Comparison of ENCODE assay signal across 27 mouse cellular contexts in genomic region chr5:51156901-51157300, GRCm38 (mm10).
"Had no signal": no experiment of that assay in that cellular context is flagged by ENCODE, and none has a peak within 500 bp of the region (broad histone marks: within the 10 kb centered on the region; RNA-seq: fewer than 3 reads in every experiment).

No protein-coding gene starts in this region.

- H3K4me3 ChIP-seq: embryonic facial prominence, embryonic 10.5 days; embryonic facial prominence, embryonic 12.5 days; embryonic facial prominence, embryonic 13.5 days; embryonic facial prominence, embryonic 15.5 days; erythroblast, embryonic 14.5 days; forebrain, embryonic 10.5 days; forebrain, embryonic 12.5 days; forebrain, embryonic 13.5 days; forebrain, embryonic 15.5 days; gastrocnemius, adult 2 months; heart, adult 2 months had no signal

- H3K9me3 ChIP-seq: embryonic facial prominence, embryonic 10.5 days; embryonic facial prominence, embryonic 12.5 days; embryonic facial prominence, embryonic 13.5 days; embryonic facial prominence, embryonic 15.5 days; forebrain, embryonic 10.5 days; forebrain, embryonic 12.5 days; forebrain, embryonic 13.5 days; forebrain, embryonic 15.5 days had no signal

- H3K4me1 ChIP-seq: embryonic facial prominence, embryonic 10.5 days; embryonic facial prominence, embryonic 12.5 days; embryonic facial prominence, embryonic 13.5 days; embryonic facial prominence, embryonic 15.5 days; forebrain, embryonic 10.5 days; forebrain, embryonic 12.5 days; forebrain, embryonic 13.5 days; forebrain, embryonic 15.5 days had no signal

- DNase-seq: cerebellum, adult 9-10 months; cerebellum, adult 9-11 months; cerebellum, postnatal 10 days; cerebellum, postnatal 14 days; cerebellum, postnatal 25 days; cerebellum, postnatal 36 days; embryo, embryonic 11 days; forebrain, postnatal 0 days; gastrocnemius, adult 2 months; gastrocnemius, postnatal 10 days; gastrocnemius, postnatal 14 days; gastrocnemius, postnatal 25 days; gastrocnemius, postnatal 36 days; heart, adult 11 months; heart, adult 18-20 months; heart, adult 2 months had no signal

- H3K9ac ChIP-seq: embryonic facial prominence, embryonic 12.5 days; embryonic facial prominence, embryonic 13.5 days; embryonic facial prominence, embryonic 15.5 days; forebrain, embryonic 12.5 days; forebrain, embryonic 13.5 days; forebrain, embryonic 15.5 days; forebrain, postnatal 0 days had no signal

- H3K4me2 ChIP-seq: embryonic facial prominence, embryonic 12.5 days; embryonic facial prominence, embryonic 13.5 days; embryonic facial prominence, embryonic 15.5 days; forebrain, embryonic 12.5 days; forebrain, embryonic 13.5 days; forebrain, embryonic 15.5 days had no signal

- H3K27me3 ChIP-seq: embryonic facial prominence, embryonic 12.5 days; embryonic facial prominence, embryonic 13.5 days; embryonic facial prominence, embryonic 15.5 days; forebrain, embryonic 12.5 days; forebrain, embryonic 13.5 days; forebrain, embryonic 15.5 days had no signal

- H3K36me3 ChIP-seq: embryonic facial prominence, embryonic 10.5 days; embryonic facial prominence, embryonic 12.5 days; embryonic facial prominence, embryonic 13.5 days; embryonic facial prominence, embryonic 15.5 days; forebrain, embryonic 10.5 days; forebrain, embryonic 12.5 days; forebrain, embryonic 15.5 days had no signal

- H3K27ac ChIP-seq: embryonic facial prominence, embryonic 10.5 days; embryonic facial prominence, embryonic 12.5 days; embryonic facial prominence, embryonic 13.5 days; embryonic facial prominence, embryonic 15.5 days; forebrain, embryonic 10.5 days; forebrain, embryonic 12.5 days; forebrain, embryonic 13.5 days; forebrain, embryonic 15.5 days; gastrocnemius, adult 2 months; heart, adult 2 months had no signal

- ATAC-seq: forebrain, embryonic 13.5 days; forebrain, embryonic 14.5 days; forebrain, embryonic 15.5 days; forebrain, embryonic 16.5 days; forebrain, postnatal 0 days had no signal
